Mouse (Mus musculus) neural tube, embryonic 14.5 days (tissue): ENCODE results near the gene Kmt2c. TPM values are rescaled to one million over a fixed set of nuclear protein-coding genes. Genes with fewer than 3 reads are reported as not detected.
A peak's percentile ranks its signal among the peaks of the same experiment; 100 is the strongest.

Source experiments
- ATAC-seq: fragments of 200-750 bp; cut with Nextera tagmentation; 2 replicates; pipeline ENCODE4 v1.8.0; 2017; ENCODE audit warnings: low read depth, mild to moderate bottlenecking, moderate TSS enrichment, moderate library complexity
- H3K27ac ChIP-seq: fragments of 300-500 bp; sonication (generic); 2 replicates; pipeline ENCODE4 v1.5.1; 2014; ENCODE audit warnings: low read depth, mild to moderate bottlenecking, control low read depth, low read length, moderate library complexity, mixed read lengths
- H3K27me3 ChIP-seq: fragments of 300-500 bp; sonication (generic); 2 replicates; pipeline ENCODE4 v1.6.1; 2014; ENCODE audit warnings: low read length; ENCODE audit not compliant: control insufficient read depth, insufficient read depth
- H3K36me3 ChIP-seq: fragments of 300-500 bp; sonication (generic); 2 replicates; pipeline ENCODE4 v1.6.1; 2014; ENCODE audit warnings: low read length, mixed read lengths; ENCODE audit not compliant: control insufficient read depth, insufficient read depth
- H3K4me1 ChIP-seq: fragments of 300-500 bp; sonication (generic); 2 replicates; pipeline ENCODE4 v1.6.1; 2014; ENCODE audit warnings: low read length; ENCODE audit not compliant: control insufficient read depth, insufficient read depth
- H3K4me2 ChIP-seq: fragments of 300-500 bp; sonication (generic); 2 replicates; pipeline ENCODE4 v1.6.1; 2014; ENCODE audit warnings: mild to moderate bottlenecking, low read depth, low read length, control low read depth
- H3K4me3 ChIP-seq: fragments of 300-500 bp; sonication (generic); 2 replicates; pipeline ENCODE4 v1.5.1; 2014; ENCODE audit warnings: low read depth, low read length, control low read depth, mixed read lengths
- H3K9ac ChIP-seq: fragments of 300-500 bp; sonication (generic); replicated peaks from 2 replicates; pipeline ENCODE4 v1.6.1; 2014; ENCODE audit warnings: low read depth, mild to moderate bottlenecking, control low read depth, low read length, mixed read lengths
- H3K9me3 ChIP-seq: fragments of 300-500 bp; sonication (generic); 2 replicates; pipeline ENCODE4 v1.6.1; 2016; ENCODE audit warnings: low read length; ENCODE audit not compliant: control insufficient read depth
- WGBS: fragments of 180-500 bp; shearing (Covaris S2); extraction: QIAGEN DNeasy Blood & Tissue Kit; methylation state at CpG from one replicate; pipeline ENCODE4 v1.1.7; 2014; 5-methylcytosine and 5-hydroxymethylcytosine counted together
- polyA plus RNA-seq: library from polyadenylated mRNA; unstranded; fragments of >200 nt; fragmentation: Nextera tagmentation; extraction: Ambion mirVana; gene quantifications from 2 replicates; pipeline ENCODE4 v1.2.1, GENCODE M21; 2014

Kmt2c gene
- 29.7 and 31.6 TPM in 2 replicates for polyA plus RNA-seq

DNA sequence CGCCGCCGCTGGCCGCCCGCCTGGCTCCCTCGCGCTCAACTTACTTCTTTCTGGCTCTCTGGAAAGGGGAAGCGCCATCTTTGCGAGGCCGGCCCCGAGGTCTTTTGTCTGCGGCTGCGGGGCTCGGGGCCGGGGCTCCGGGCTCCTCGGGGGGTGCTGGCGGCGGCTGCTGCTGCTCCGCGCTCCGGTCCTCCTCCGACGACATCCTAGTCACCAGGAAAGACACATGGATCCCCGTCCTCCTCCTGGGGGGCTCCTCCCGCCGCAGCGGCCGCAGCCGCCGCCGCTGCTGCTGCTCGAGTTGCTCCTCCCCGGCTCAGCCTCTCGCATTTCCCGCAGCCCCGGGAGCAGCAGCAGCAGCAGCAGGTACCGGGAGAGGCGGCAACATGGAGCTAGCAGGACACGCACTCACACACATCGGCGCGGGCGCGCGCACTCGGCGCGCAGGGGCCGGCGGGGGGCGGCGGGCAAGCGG, at the start of gene Kmt2c:
Kmt2c (minus strand) TSS at position 438 of the 475 bp plus-strand sequence.
- H3K9me3 ChIP-seq = no peaks in the 10 kb centered on the region
- H3K4me1 ChIP-seq = peaks cover 13% of the 10 kb centered on the region; the same call in 1 of the 2 replicates
- under 1% methylated on average over 42 of the region's 54 CpGs for WGBS

DNA sequence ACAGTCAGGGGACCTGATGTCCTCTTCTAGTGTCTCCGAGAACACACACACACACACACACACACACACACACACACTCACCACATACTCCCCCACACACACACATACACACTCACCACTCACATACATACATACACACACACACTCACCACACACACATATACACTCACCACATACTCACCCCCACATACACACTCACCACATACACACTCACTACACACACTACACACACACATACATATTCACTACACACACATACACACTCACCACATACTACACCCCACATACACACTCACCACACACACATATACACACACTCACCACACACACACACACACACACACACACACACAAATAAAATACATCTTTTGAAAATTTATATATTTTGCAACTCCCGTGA, 48.3 kb upstream of the Kmt2c start:
- Histone ChIP-seq H3K4me1 (no peaks in the 10 kb centered on the region), H3K4me3 (no peak overlapping the region), H3K27me3 (no peaks in the 10 kb centered on the region), H3K9ac (no peak overlapping the region), H3K4me2 (no peak overlapping the region), H3K9me3 (no peaks in the 10 kb centered on the region), H3K27ac (no peak overlapping the region), H3K36me3 (no peaks in the 10 kb centered on the region)
- no peak for ATAC-seq
- 100% methylated on average over 2 of the region's 2 CpGs for WGBS

More for the DNA sequence above, at the start of gene Kmt2c:
- Histone ChIP-seq H3K4me3 (peak within 1 kb of the TSS; percentile 99), H3K36me3 (no peaks in the 10 kb centered on the region), H3K9ac (peak within 1 kb of the TSS; percentile 94), H3K27ac (peak within 1 kb of the TSS; percentile 98), H3K4me2 (peak within 1 kb of the TSS; percentile 82), H3K27me3 (peaks cover 4% of the 10 kb centered on the region; the same call in 1 of the 2 replicates)
- ATAC-seq = peak; percentile 12

DNA sequence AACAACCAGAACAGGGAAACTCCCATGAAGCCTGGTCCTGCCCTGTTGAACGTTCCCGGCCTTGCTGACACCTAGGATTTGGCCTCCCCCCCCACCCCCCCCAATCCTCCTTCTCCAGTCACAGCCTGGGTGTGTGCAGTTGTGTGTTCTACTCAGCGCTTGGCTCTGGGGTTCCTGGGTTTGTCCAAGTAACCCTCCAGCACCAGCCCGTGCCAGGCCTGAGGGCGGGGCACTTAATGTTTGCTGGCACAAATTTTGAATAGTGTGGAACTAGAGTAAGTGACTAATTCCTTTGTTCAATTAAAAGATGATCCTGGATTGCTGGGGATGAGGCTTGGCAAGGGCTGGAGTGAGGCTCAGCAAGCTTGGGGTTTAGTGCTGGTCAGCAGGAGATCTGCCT, 46.0 kb upstream of the Kmt2c start:
- no peak for ATAC-seq
- Histone ChIP-seq H3K4me2 (no peak overlapping the region), H3K9ac (no peak overlapping the region), H3K4me3 (no peak overlapping the region), H3K27me3 (no peaks in the 10 kb centered on the region), H3K9me3 (no peaks in the 10 kb centered on the region), H3K27ac (no peak overlapping the region), H3K4me1 (no peaks in the 10 kb centered on the region), H3K36me3 (no peaks in the 10 kb centered on the region)
- WGBS = 88% methylated on average over 5 of the region's 5 CpGs

DNA sequence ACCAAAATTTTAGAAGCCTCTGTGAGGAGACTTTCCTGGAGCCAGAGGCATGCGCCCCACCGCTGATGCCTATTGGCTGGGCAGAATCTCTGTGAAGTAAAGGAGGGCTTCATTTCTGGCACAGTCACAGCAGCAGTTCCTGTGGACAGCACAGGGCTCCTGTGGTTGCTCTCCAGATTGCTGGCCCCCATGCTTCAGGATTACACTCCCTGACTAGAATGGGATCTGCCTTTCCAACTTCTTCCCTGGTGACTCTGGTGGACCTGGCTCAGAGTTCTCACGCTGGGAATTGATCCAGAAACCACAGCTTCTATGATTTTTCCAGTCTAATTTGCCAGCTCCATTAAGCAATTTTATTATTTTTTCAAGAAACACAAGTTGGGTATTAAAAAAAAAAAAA, 45.5 kb upstream of the Kmt2c start:
- Histone ChIP-seq H3K36me3 (no peaks in the 10 kb centered on the region), H3K4me1 (no peaks in the 10 kb centered on the region), H3K9me3 (no peaks in the 10 kb centered on the region), H3K4me2 (no peak overlapping the region), H3K27ac (no peak overlapping the region), H3K27me3 (no peaks in the 10 kb centered on the region), H3K4me3 (no peak overlapping the region), H3K9ac (no peak overlapping the region)
- WGBS = 88% methylated on average over 3 of the region's 3 CpGs
- no peak for ATAC-seq

DNA sequence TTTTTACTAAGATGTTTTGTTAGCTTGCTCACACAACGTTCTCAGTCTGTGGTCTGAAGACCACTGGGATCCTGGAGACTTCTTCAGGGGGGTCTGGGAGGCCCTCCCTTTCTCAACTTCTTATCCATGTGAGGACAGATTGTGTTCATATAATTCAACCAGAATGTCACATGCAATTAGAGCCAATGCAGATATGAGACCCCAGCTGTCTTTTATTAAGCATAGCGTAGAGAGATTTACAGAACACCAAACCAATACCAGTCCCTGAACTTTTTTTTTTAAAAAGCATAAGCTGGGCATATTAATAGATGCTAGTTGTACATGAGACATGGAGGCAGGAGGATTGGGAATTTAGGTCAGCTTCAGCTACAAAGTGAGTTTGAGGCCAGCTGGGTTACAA, 43.1 kb upstream of the Kmt2c start:
- Histone ChIP-seq H3K9me3 (no peaks in the 10 kb centered on the region), H3K4me3 (no peak overlapping the region), H3K27me3 (no peaks in the 10 kb centered on the region), H3K4me1 (no peaks in the 10 kb centered on the region), H3K36me3 (no peaks in the 10 kb centered on the region), H3K27ac (no peak overlapping the region), H3K9ac (no peak overlapping the region), H3K4me2 (no peak overlapping the region)
- no peak for ATAC-seq
- 71% methylated on average over 2 of the region's 2 CpGs for whole genome bisulfite sequencing

DNA sequence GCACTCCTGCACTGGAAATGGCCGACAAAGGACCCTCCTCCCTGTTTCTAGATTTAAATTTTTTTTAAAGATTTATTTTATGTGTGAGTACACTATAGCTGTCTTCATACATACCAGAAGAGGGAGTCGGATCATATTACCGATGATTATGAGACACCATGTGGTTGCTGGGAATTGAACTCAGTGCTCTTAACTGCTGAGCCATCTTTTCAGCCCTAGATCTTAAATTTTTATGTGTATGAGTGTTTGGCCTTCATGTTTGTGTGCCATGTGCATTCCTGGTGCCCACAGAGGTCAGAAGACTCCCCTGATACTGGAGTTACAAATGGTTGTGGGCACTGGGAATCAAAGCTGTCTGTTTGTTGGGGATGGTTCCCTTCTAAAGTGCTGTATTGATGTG, 42.3 kb upstream of the Kmt2c start:
- WGBS = 84% methylated on average over 3 of the region's 3 CpGs
- Histone ChIP-seq H3K9me3 (no peaks in the 10 kb centered on the region), H3K27me3 (no peaks in the 10 kb centered on the region), H3K27ac (no peak overlapping the region), H3K4me1 (no peaks in the 10 kb centered on the region), H3K4me2 (no peak overlapping the region), H3K4me3 (no peak overlapping the region), H3K36me3 (no peaks in the 10 kb centered on the region), H3K9ac (no peak overlapping the region)
- no peak for ATAC-seq

DNA sequence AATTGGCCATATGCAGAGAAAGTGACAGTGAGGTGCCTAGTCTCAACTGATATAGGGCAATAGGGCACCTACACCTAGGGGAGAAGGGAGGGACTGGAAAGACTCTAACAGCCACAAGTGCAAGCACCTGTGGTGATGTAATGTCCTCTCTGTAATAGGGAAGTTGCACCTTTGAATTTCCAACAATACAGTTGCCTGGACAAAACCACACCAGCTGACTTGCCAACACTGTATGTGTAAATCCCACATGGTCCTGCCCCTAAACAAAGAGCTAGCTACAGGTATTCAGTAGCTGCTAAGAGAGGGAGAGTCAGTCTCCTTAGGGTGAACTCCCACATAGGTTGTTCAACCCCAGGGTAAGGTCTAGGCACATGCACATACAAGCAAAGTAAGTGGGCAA, 41.8 kb upstream of the Kmt2c start:
- Histone ChIP-seq H3K36me3 (no peaks in the 10 kb centered on the region), H3K4me3 (no peak overlapping the region), H3K27me3 (no peaks in the 10 kb centered on the region), H3K9me3 (no peaks in the 10 kb centered on the region), H3K4me2 (no peak overlapping the region), H3K9ac (no peak overlapping the region), H3K27ac (no peak overlapping the region), H3K4me1 (no peaks in the 10 kb centered on the region)
- ATAC-seq = no peak

DNA sequence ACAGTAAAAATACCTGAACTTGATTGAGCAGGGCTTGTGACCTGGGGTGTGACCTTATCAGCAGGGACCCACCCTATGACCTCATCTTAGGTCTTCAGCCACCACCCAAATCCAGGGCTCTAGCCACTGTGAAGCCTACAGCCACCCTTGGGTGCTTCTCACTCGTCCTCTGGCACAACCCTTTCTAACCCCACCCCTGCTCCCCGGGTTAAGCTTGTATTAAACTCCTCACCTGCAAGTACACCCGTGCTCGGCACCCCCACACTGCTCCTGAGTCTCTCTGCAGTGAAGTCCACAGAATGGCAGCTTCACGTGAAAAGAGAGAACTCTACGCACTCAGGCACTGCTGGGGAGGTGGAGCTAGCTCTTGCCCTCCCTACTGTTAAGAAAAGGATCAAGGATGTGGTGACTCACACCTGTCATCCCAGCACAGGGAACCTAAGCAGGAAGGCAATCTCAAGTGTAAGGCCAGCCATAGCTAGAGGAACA, 38.4 kb upstream of the Kmt2c start:
- Histone ChIP-seq H3K9me3 (no peaks in the 10 kb centered on the region), H3K4me1 (no peaks in the 10 kb centered on the region), H3K4me2 (no peak overlapping the region), H3K4me3 (no peak overlapping the region), H3K27me3 (no peaks in the 10 kb centered on the region), H3K27ac (no peak overlapping the region), H3K36me3 (no peaks in the 10 kb centered on the region), H3K9ac (no peak overlapping the region)
- 49% methylated on average over 6 of the region's 6 CpGs for WGBS
- no peak for ATAC-seq

DNA sequence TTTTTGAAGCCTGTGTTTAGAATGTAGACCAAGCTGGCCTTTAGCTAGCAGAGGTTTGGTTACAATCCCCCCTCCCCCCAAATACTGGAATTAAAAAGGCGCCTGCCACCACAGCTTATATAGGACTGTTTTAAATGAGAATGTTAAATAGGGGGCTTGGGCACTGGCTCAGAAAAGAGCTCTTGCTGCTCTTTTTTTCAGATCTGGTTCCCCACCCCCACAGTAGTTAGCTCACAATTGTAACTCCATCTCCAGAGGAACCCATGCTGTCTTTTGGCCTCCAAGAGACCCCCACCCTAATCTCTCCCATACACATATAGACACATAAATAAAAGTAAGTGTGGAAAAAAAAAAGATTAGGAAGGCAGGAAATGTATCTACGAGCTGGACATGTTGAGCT, 37.9 kb upstream of the Kmt2c start:
- WGBS = 44% methylated on average over 2 of the region's 2 CpGs
- no peak overlapping the region for H3K4me3 ChIP-seq
- no peak overlapping the region for H3K4me2 ChIP-seq
- no peak overlapping the region for H3K9ac ChIP-seq
- no peaks in the 10 kb centered on the region for H3K9me3 ChIP-seq
- no peaks in the 10 kb centered on the region for H3K36me3 ChIP-seq
- H3K27me3 ChIP-seq = no peaks in the 10 kb centered on the region
- no peak for ATAC-seq
- H3K4me1 ChIP-seq = no peaks in the 10 kb centered on the region
- H3K27ac ChIP-seq = no peak overlapping the region
